Mouse (Mus musculus) intestine, embryonic 16.5 days (tissue): ENCODE results near the gene Tef. TPM values are rescaled to one million over a fixed set of nuclear protein-coding genes. Genes with fewer than 3 reads are reported as not detected.

ENCODE experiments used
- ATAC-seq: fragments of 200-750 bp; cut with Nextera tagmentation; 2 replicates; pipeline ENCODE4 v1.8.0; 2017; ENCODE audit warnings: moderate TSS enrichment, moderate library complexity
- H3K27ac ChIP-seq: fragments of 300-500 bp; sonication (generic); 2 replicates; pipeline ENCODE4 v1.5.1; 2014; ENCODE audit warnings: mild to moderate bottlenecking, low read length
- H3K27me3 ChIP-seq: fragments of 300-500 bp; sonication (generic); replicated peaks from 2 replicates; pipeline ENCODE4 v1.6.1; 2014; ENCODE audit warnings: low read length, control low read depth, mixed read lengths; ENCODE audit not compliant: control insufficient read depth, insufficient read depth
- H3K36me3 ChIP-seq: fragments of 300-500 bp; sonication (generic); 2 replicates; pipeline ENCODE4 v1.6.1; 2014; ENCODE audit warnings: low read length, control low read depth; ENCODE audit not compliant: control insufficient read depth, insufficient read depth
- H3K4me1 ChIP-seq: fragments of 300-500 bp; sonication (generic); 2 replicates; pipeline ENCODE4 v1.6.1; 2014; ENCODE audit warnings: low read length, control low read depth, mixed read lengths; ENCODE audit not compliant: control insufficient read depth, insufficient read depth
- H3K4me2 ChIP-seq: fragments of 300-500 bp; sonication (generic); 2 replicates; pipeline ENCODE4 v1.6.1; 2014; ENCODE audit warnings: low read depth, low read length, control low read depth
- H3K4me3 ChIP-seq: fragments of 300-500 bp; sonication (generic); 2 replicates; pipeline ENCODE4 v1.5.1; 2014; ENCODE audit warnings: mild to moderate bottlenecking, low read length
- H3K9ac ChIP-seq: fragments of 300-500 bp; sonication (generic); 2 replicates; pipeline ENCODE4 v1.6.1; 2014; ENCODE audit warnings: low read depth, low read length
- H3K9me3 ChIP-seq: fragments of 300-500 bp; sonication (generic); 2 replicates; pipeline ENCODE4 v1.6.1; 2016; ENCODE audit warnings: low read length, control low read depth; ENCODE audit not compliant: control insufficient read depth
- WGBS: fragments of 180-500 bp; shearing (Covaris S2); extraction: QIAGEN DNeasy Blood & Tissue Kit; methylation state at CpG from one replicate; pipeline ENCODE4 v1.1.7; 2014; 5-methylcytosine and 5-hydroxymethylcytosine counted together
- polyA plus RNA-seq: library from polyadenylated mRNA; unstranded; fragments of >200 nt; fragmentation: Nextera tagmentation; extraction: Ambion mirVana; gene quantifications from 2 replicates; pipeline ENCODE4 v1.2.1, GENCODE M21; 2015

Gene Tef
- polyA plus RNA-seq, 1 experiment from 2014 or later, result 12.5 TPM

- WGBS, result 95% methylated on average over 15 of the region's 15 CpGs
- peaks cover 21% of the 10 kb centered on the region for H3K36me3 ChIP-seq
These were observed 49.2 kb downstream of the Tef start for GRCm38 (mm10) chr15:81851375-81851774.

GRCm38 (mm10) chr15:81852411-81853000 is 50.3 kb downstream of the Tef start:
- Histone ChIP-seq H3K9ac (no peak overlapping the region), H3K27me3 (no peaks in the 10 kb centered on the region), H3K9me3 (no peaks in the 10 kb centered on the region), H3K4me1 (peaks cover 15% of the 10 kb centered on the region), H3K4me2 (no peak overlapping the region), H3K36me3 (peaks cover 21% of the 10 kb centered on the region), H3K4me3 (no peak overlapping the region), H3K27ac (no peak overlapping the region)
- no peak for ATAC-seq
- 83% methylated on average over 9 of the region's 9 CpGs for WGBS

More at GRCm38 (mm10) chr15:81851375-81851774, 49.2 kb downstream of the Tef start:
- no peak for ATAC-seq
- H3K27ac ChIP-seq, result no peak overlapping the region
- peaks cover 15% of the 10 kb centered on the region for H3K4me1 ChIP-seq
- H3K4me2 ChIP-seq, result no peak overlapping the region
- H3K4me3 ChIP-seq, result no peak overlapping the region
- H3K9ac ChIP-seq, result no peak overlapping the region
- H3K9me3 ChIP-seq, result no peaks in the 10 kb centered on the region
- no peaks in the 10 kb centered on the region for H3K27me3 ChIP-seq

GRCm38 (mm10) chr15:81853081-81853480 is 50.9 kb downstream of the Tef start:
- H3K9ac ChIP-seq, result no peak overlapping the region
- H3K36me3 ChIP-seq, result peaks cover 21% of the 10 kb centered on the region
- no peaks in the 10 kb centered on the region for H3K27me3 ChIP-seq
- no peak for ATAC-seq
- no peak overlapping the region for H3K4me3 ChIP-seq
- no peaks in the 10 kb centered on the region for H3K9me3 ChIP-seq
- H3K4me1 ChIP-seq, result peaks cover 15% of the 10 kb centered on the region
- 81% methylated on average over 7 of the region's 7 CpGs for WGBS
- H3K4me2 ChIP-seq, result no peak overlapping the region
- no peak overlapping the region for H3K27ac ChIP-seq

GRCm38 (mm10) chr15:81856030-81856790 is 54.0 kb downstream of the Tef start:
- H3K27me3 ChIP-seq, result no peaks in the 10 kb centered on the region
- H3K9ac ChIP-seq, result peak overlapping the region; percentile 95
- H3K4me1 ChIP-seq, result peaks cover 15% of the 10 kb centered on the region
- peaks cover 11% of the 10 kb centered on the region for H3K36me3 ChIP-seq
- peak overlapping the region; percentile 95 for H3K27ac ChIP-seq
- no peaks in the 10 kb centered on the region for H3K9me3 ChIP-seq
- peak; percentile 92 for ATAC-seq
- peak overlapping the region; percentile 78 for H3K4me3 ChIP-seq
- H3K4me2 ChIP-seq, result peak overlapping the region; percentile 87
- 1% methylated on average over 28 of the region's 28 CpGs for WGBS

GRCm38 (mm10) chr15:81856938-81857723 is 54.9 kb downstream of the Tef start:
- peak overlapping the region; percentile 78 for H3K4me3 ChIP-seq
- peaks cover 8% of the 10 kb centered on the region; the same call in 1 of the 2 replicates for H3K36me3 ChIP-seq
- H3K9me3 ChIP-seq, result no peaks in the 10 kb centered on the region
- peak overlapping the region; percentile 95 for H3K27ac ChIP-seq
- peaks cover 15% of the 10 kb centered on the region for H3K4me1 ChIP-seq
- no peaks in the 10 kb centered on the region for H3K27me3 ChIP-seq
- under 1% methylated on average over 14 of the region's 14 CpGs for WGBS
- no peak for ATAC-seq
- peak overlapping the region; percentile 87 for H3K4me2 ChIP-seq
- peak overlapping the region; percentile 95 for H3K9ac ChIP-seq

- Histone ChIP-seq H3K27me3 (no peaks in the 10 kb centered on the region), H3K4me2 (peak overlapping the region; percentile 87), H3K4me1 (peaks cover 15% of the 10 kb centered on the region), H3K9ac (peak overlapping the region; percentile 95), H3K36me3 (peaks cover 3% of the 10 kb centered on the region; the same call in 1 of the 2 replicates), H3K4me3 (peak overlapping the region; percentile 78), H3K27ac (peak overlapping the region; percentile 95), H3K9me3 (no peaks in the 10 kb centered on the region)
- WGBS, result under 1% methylated on average over 33 of the region's 33 CpGs
- 0 out of 2 replicates have a peak, but pooled peaks have one; percentile 5 for ATAC-seq
These were observed 55.5 kb downstream of the Tef start for GRCm38 (mm10) chr15:81857724-81858116.

GRCm38 (mm10) chr15:81858138-81858516 is 55.9 kb downstream of the Tef start:
- ATAC-seq, result peak; percentile 34
- H3K4me1 ChIP-seq, result peaks cover 12% of the 10 kb centered on the region
- peak overlapping the region; percentile 78 for H3K4me3 ChIP-seq
- peak overlapping the region; percentile 95 for H3K9ac ChIP-seq
- under 1% methylated on average over 23 of the region's 23 CpGs for WGBS
- H3K36me3 ChIP-seq, result no peaks in the 10 kb centered on the region
- no peaks in the 10 kb centered on the region for H3K9me3 ChIP-seq
- no peaks in the 10 kb centered on the region for H3K27me3 ChIP-seq
- H3K27ac ChIP-seq, result peak overlapping the region; percentile 95
- peak overlapping the region; percentile 87 for H3K4me2 ChIP-seq

- ATAC-seq, result peak; percentile 10
- H3K36me3 ChIP-seq, result no peaks in the 10 kb centered on the region
- H3K4me3 ChIP-seq, result peak within 1 kb of the TSS; percentile 78
- peak within 1 kb of the TSS; percentile 95 for H3K9ac ChIP-seq
- WGBS, result under 1% methylated on average over 44 of the region's 44 CpGs
- H3K27ac ChIP-seq, result peak within 1 kb of the TSS; percentile 95
- no peaks in the 10 kb centered on the region for H3K9me3 ChIP-seq
- H3K27me3 ChIP-seq, result no peaks in the 10 kb centered on the region
- H3K4me1 ChIP-seq, result peaks cover 9% of the 10 kb centered on the region
- H3K4me2 ChIP-seq, result peak within 1 kb of the TSS; percentile 87
These were observed 56.5 kb downstream of the Tef start, which contains the start of gene Tob2 for GRCm38 (mm10) chr15:81858517-81859329. Gene Tob2, minus strand, starts transcription at chr15:81858796.
